Mouse (Mus musculus): ENCODE results near the gene Senp6. TPM values are rescaled to one million over a fixed set of nuclear protein-coding genes. Genes with fewer than 3 reads are reported as not detected.

Senp6 gene
- polyA plus RNA-seq, 1 experiment from 2014 or later, result 48.4 TPM

DNA sequence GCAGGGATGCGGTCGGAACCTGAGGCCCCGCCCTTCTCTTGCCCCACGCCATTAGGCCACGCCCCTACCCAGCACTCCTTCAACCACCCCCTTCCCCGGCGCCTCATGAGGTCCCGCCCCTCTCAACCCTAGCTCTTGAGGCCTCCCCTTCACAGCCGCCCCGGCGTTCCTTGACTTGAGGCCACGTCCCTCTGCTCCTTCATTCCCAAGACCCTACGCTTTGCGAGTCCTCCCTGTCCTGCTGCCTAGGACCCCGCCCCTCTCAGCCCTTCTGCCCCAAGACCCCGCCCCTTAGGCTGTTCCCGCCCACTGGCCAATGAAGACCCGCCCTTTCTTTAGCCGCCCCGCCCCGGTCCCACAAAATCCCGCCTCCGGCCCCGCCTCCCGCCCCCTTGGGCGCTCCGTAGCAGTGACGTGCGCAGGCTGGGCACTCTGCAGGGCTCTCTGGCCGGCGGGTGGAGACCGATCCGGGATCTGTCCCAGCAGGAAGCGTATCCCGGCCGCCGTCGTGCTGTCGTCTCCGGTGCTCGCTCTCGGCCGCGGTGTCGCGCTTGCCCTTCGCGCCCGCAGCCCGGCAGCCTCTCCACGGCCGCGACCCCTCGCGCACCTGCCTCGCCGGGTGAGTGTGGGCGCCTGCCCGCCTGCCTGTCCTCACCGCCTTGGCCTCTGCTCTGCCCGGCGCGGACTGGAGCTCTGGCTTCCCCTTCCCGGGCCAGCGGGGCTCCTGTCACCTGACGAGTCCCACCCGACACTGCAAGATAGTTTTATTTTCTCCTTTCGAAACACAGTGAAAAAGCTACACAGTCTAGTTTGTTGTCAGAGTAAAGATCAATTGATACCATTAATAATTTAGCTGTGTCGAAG, 98.1 kb downstream of the Senp6 start, which contains the start of gene Myo6:
TSS of gene Myo6 (plus strand) at position 421 of the 864 bp plus-strand sequence.
- peak; percentile 96 for DNase-seq (ENCODE audit: extremely low spot score, low spot score)
- WGBS, result under 1% methylated on average over 68 of the region's 69 CpGs
- Histone ChIP-seq H3K27me3 (ENCODE audit: poor library complexity, severe bottlenecking) (peaks cover 26% of the 10 kb centered on the region), H3K4me3 (peak within 1 kb of the TSS; percentile 85), H3K9me3 (no peaks in the 10 kb centered on the region), H3K4me1 (peaks cover 13% of the 10 kb centered on the region), H3K27ac (peak within 1 kb of the TSS; percentile 84), H3K36me3 (replicated peaks) (no peaks in the 10 kb centered on the region)

DNA sequence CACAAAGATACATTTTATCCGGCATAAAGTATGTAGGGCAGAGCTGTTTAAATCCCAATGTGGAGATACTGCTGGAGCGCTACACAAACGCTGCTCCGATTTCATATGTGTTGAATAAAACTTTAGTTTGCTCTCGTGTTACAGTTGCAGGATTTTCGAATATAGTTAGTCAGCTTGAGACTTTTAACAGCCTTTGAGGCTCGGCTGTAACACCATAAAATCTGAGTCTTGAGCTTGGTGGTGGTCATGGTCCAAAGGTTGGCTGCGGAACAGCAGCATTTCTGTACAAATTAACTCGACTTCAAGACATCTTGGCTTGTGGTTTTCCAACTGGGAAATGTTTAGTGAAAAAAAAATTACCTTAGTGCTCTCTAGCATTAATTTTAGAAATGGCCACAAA, 99.0 kb downstream of the Senp6 start:
- Histone ChIP-seq H3K4me1 (peaks cover 13% of the 10 kb centered on the region), H3K36me3 (replicated peaks) (no peaks in the 10 kb centered on the region), H3K27me3 (ENCODE audit: poor library complexity, severe bottlenecking) (peaks cover 26% of the 10 kb centered on the region), H3K9me3 (no peaks in the 10 kb centered on the region), H3K4me3 (peak overlapping the region; percentile 85), H3K27ac (no peak overlapping the region)
- DNase-seq (ENCODE audit: extremely low spot score, low spot score), result no peak
- 63% methylated on average over 9 of the region's 9 CpGs for WGBS

DNA sequence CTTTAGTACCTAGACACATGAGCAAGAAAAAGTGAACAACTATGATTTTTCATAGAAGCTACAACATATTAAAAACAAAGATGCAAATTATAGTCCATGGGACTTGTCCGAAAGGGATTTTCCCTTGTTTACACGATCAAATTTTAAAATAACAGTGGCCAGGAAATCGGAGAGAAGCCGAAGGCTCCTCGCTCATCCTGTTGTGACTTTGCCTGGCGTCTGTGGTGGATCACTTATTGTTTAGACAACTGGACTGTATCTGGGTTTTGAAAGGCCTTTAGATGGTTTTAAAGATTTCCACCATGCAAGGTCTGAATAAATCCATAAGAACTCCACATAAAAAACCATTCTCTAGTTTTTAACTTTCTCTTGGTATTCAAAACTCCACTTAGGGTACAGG, 99.7 kb downstream of the Senp6 start:
- H3K9me3 ChIP-seq, result no peaks in the 10 kb centered on the region
- 76% methylated on average over 6 of the region's 6 CpGs for WGBS
- H3K4me3 ChIP-seq, result no peak overlapping the region
- H3K27me3 ChIP-seq (ENCODE audit: poor library complexity, severe bottlenecking), result peaks cover 26% of the 10 kb centered on the region
- no peaks in the 10 kb centered on the region for H3K36me3 ChIP-seq (replicated peaks)
- H3K27ac ChIP-seq, result no peak overlapping the region
- DNase-seq (ENCODE audit: extremely low spot score, low spot score), result no peak
- H3K4me1 ChIP-seq, result peaks cover 13% of the 10 kb centered on the region

DNA sequence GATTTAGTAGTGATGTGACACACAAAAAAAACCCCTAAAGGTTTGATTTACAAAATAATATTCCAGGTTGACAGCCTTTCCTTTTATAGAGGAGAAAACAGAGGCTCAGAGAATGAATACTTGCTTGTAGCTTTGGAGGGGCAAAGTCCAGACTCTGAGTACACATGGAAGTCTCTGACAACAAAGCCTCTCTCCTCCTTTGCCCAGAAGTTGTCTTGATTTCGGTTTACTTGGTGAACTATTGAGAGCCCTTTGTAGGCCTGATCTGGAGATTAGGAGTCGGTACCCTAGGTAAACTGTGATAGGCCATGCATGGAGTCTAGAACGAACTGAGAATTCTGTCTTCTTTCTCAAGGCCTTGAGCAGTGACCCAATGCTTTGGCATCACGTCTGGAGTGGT, 100.4 kb downstream of the Senp6 start:
- DNase-seq (ENCODE audit: extremely low spot score, low spot score), result no peak
- H3K9me3 ChIP-seq, result no peaks in the 10 kb centered on the region
- no peak overlapping the region for H3K27ac ChIP-seq
- WGBS, result 76% methylated on average over 4 of the region's 4 CpGs
- H3K4me3 ChIP-seq, result no peak overlapping the region
- H3K36me3 ChIP-seq (replicated peaks), result no peaks in the 10 kb centered on the region
- H3K27me3 ChIP-seq (ENCODE audit: poor library complexity, severe bottlenecking), result peaks cover 26% of the 10 kb centered on the region
- peaks cover 13% of the 10 kb centered on the region for H3K4me1 ChIP-seq

DNA sequence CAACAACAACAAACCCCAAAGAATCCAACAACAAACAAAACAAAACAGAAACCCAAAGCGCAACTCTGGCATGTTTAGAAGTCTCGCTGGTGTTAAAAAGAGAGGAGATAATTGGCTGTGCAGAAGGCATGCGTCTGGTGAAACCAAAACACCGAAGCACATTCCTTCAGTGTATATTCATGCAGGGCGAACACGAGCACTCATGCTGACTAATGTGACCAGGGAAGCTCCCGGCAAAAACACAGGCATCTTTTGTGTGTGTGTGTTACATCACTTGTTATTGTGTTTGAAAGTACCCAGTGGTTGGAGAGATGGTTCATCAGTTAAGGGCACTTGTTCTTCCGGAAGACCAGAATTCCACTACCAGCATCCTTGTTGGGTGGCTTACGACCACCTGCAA, 102.8 kb downstream of the Senp6 start:
- no peaks in the 10 kb centered on the region for H3K9me3 ChIP-seq
- no peak for DNase-seq (ENCODE audit: extremely low spot score, low spot score)
- H3K4me3 ChIP-seq, result no peak overlapping the region
- no peak overlapping the region for H3K27ac ChIP-seq
- peaks cover 11% of the 10 kb centered on the region for H3K27me3 ChIP-seq (ENCODE audit: poor library complexity, severe bottlenecking)
- H3K36me3 ChIP-seq (replicated peaks), result no peaks in the 10 kb centered on the region
- WGBS, result 88% methylated on average over 9 of the region's 9 CpGs
- H3K4me1 ChIP-seq, result peaks cover 26% of the 10 kb centered on the region

DNA sequence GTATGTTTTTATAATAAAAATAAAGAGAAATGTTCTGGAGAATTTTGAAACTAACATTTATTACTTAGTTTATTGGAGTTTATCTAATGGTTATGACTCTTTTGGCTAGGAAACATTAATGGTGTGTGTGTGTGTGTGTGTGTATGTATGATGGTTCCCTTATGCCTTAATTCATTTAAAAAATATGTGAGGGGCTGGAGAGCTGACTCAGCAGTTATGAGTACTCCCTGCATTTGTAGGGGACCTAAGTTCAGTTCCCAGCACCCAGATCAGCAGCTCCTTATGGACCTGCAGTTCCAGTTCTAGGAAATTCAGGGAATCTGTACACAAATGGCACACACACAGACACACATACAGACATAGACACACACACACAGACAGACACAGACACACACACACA, 104.5 kb downstream of the Senp6 start:
- Histone ChIP-seq H3K36me3 (replicated peaks) (no peaks in the 10 kb centered on the region), H3K9me3 (no peaks in the 10 kb centered on the region), H3K4me3 (no peak overlapping the region), H3K4me1 (peaks cover 17% of the 10 kb centered on the region), H3K27me3 (ENCODE audit: poor library complexity, severe bottlenecking) (peaks cover 3% of the 10 kb centered on the region; the same call in 1 of the 2 replicates), H3K27ac (no peak overlapping the region)
- DNase-seq (ENCODE audit: extremely low spot score, low spot score), result no peak

DNA sequence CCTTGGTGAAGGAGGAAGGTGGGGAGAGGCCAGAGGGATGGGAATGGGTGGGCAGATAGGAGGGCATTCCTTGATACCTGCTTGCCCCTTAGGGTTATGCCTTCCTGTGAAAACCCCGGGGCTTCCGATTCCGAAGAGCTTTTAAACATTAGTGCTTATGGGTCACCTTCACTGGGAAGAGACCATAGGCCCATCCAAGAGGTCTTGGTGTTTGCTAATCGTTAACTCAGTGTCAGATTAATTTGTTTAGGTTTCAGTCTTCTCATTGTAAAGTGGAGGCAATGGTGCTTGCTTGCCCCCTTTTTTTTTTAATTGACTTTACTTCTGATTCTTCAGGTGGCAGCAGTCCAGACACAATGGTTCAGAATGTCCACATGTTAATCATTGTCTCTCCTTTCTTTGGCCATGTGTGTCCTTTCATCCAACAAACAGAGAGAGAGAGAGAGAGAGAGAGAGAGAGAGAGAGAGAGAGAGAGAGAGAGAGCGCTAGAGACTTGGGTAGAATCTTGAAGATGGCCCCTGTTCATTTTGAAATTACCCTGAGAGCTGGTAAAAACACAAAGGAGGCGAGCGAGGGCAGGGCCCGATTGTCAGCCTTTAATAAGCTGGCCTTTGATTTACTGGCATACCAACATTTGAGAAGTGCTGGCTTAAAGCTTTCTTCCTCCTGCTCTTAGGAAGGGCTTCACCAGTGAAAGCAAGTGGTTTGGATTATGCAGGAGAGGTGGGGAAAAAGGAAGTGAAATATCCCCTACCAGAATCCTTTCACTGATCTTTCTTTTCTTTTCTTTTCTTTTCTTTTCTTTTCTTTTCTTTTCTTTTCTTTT, 105.9 kb downstream of the Senp6 start:
- Histone ChIP-seq H3K36me3 (replicated peaks) (no peaks in the 10 kb centered on the region), H3K27me3 (ENCODE audit: poor library complexity, severe bottlenecking) (no peaks in the 10 kb centered on the region), H3K27ac (no peak overlapping the region), H3K4me1 (peaks cover 17% of the 10 kb centered on the region), H3K4me3 (no peak overlapping the region), H3K9me3 (no peaks in the 10 kb centered on the region)
- no peak for DNase-seq (ENCODE audit: extremely low spot score, low spot score)
- 69% methylated on average over 8 of the region's 8 CpGs for WGBS

DNA sequence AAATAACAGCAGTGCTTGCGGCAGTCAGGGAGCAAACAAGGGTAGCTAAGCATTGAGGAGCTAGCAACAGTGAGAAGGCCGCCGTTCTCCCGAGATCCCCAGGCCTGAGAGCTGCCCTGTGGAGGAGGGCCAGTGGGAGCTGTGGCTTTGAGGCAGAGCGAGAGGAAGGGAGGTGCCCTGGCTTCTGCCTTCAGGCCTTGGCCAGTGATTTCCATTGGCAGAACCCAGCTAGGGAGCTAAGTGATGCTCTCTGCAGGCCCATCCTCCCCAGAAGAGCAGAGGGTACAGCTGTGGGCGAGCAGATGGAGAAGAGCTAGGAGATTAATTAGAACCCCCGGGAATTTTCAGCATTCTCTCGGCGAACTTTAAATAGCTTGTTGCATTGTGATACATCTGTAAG, 106.9 kb downstream of the Senp6 start:
- H3K4me1 ChIP-seq, result peaks cover 19% of the 10 kb centered on the region
- no peaks in the 10 kb centered on the region for H3K36me3 ChIP-seq (replicated peaks)
- no peaks in the 10 kb centered on the region for H3K9me3 ChIP-seq
- H3K4me3 ChIP-seq, result no peak overlapping the region
- peak overlapping the region; percentile 45; the same call in 1 of the 2 replicates for H3K27ac ChIP-seq
- DNase-seq (ENCODE audit: extremely low spot score, low spot score), result peak; percentile 22
- WGBS, result 48% methylated on average over 9 of the region's 9 CpGs
- H3K27me3 ChIP-seq (ENCODE audit: poor library complexity, severe bottlenecking), result no peaks in the 10 kb centered on the region

DNA sequence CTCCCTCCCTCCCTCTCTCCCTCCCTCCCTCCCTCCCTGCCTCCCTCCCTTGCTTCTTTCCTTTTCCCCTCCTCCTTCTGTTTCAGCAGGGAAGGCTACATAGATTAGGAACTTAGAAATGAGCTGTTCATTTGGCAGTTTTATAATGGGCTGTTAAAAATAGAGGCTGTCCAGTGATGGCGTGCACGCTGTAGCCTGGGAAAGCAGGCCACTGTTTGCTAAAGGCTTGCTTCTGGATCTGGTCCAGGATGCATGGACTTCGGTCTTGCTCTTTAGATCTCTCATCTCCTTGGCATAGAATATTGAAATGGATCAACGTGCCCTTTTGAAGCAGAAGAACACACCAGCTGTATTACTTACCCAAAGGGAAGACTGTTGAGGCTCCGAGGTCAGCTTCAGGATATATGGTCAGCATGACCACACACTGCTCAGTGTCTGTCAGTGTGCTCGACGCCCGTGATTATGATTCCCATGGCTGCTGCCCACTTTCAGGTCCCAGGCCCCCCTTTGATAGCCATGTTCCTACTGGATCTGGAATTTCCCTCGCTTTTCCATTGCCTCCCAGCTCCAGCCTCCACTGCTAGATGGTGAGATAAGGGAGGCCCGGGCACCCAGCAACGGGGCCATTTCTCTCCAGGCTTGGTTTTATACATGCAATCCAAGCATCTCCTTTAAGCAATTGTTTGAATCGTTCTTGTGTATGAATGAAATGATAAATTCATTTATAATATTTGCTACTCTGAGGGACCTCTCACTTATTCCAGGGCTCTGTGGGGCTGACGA, 110.2 kb downstream of the Senp6 start:
- H3K9me3 ChIP-seq, result no peaks in the 10 kb centered on the region
- peaks cover 25% of the 10 kb centered on the region for H3K4me1 ChIP-seq
- H3K36me3 ChIP-seq (replicated peaks), result no peaks in the 10 kb centered on the region
- no peak for DNase-seq (ENCODE audit: extremely low spot score, low spot score)
- no peak overlapping the region for H3K27ac ChIP-seq
- H3K4me3 ChIP-seq, result no peak overlapping the region
- no peaks in the 10 kb centered on the region for H3K27me3 ChIP-seq (ENCODE audit: poor library complexity, severe bottlenecking)
- WGBS, result 90% methylated on average over 13 of the region's 13 CpGs

DNA sequence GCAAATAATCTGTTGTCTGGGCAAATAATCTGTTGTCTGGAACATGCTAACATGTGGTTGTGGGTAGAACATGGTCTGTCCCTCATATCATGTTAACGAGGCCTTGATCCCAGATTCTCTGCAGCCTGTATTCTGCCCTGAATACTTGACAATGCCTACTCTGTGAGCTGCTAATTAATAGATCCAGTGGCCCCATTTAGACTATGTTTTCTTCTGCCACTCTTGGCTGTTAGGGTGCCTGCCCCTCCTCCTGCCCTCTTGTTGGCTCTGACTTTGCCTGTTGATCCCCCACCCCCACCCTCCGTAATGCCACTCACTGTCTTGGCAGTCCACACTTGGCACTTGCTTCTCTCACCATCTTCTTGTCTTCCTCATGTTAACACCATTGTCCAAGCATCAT, 112.0 kb downstream of the Senp6 start:
- no peaks in the 10 kb centered on the region for H3K36me3 ChIP-seq (replicated peaks)
- no peak for DNase-seq (ENCODE audit: extremely low spot score, low spot score)
- peaks cover 9% of the 10 kb centered on the region for H3K4me1 ChIP-seq
- 75% methylated on average over 2 of the region's 2 CpGs for WGBS
- H3K27me3 ChIP-seq (ENCODE audit: poor library complexity, severe bottlenecking), result no peaks in the 10 kb centered on the region
- no peak overlapping the region for H3K4me3 ChIP-seq
- no peaks in the 10 kb centered on the region for H3K9me3 ChIP-seq
- no peak overlapping the region for H3K27ac ChIP-seq

DNA sequence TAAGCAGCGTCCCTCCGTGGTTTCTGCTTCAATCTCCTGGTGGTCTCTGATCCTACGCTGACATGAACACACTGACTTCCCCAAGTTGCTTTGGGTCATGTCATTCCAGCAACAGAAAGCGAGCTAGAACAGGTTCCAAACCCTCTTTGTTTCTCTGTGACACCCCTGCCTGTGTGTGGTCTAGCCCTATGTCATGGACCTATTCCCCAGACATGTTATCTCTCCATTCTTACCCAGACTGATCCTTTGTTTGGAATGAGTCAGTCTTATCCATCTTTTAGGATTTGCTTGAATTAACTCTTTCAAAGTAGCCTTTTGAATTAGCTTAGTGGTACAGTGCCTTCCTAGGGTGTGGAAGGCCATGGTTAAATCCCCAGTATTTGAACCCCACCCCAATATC, 113.0 kb downstream of the Senp6 start:
- whole genome bisulfite sequencing, result 84% methylated on average over 4 of the region's 4 CpGs
- no peak overlapping the region for H3K4me3 ChIP-seq
- H3K27me3 ChIP-seq (ENCODE audit: poor library complexity, severe bottlenecking), result no peaks in the 10 kb centered on the region
- DNase-seq (ENCODE audit: extremely low spot score, low spot score), result no peak
- H3K36me3 ChIP-seq (replicated peaks), result no peaks in the 10 kb centered on the region
- peaks cover 11% of the 10 kb centered on the region; the same call in 1 of the 2 replicates for H3K4me1 ChIP-seq
- no peaks in the 10 kb centered on the region for H3K9me3 ChIP-seq
- no peak overlapping the region for H3K27ac ChIP-seq

DNA sequence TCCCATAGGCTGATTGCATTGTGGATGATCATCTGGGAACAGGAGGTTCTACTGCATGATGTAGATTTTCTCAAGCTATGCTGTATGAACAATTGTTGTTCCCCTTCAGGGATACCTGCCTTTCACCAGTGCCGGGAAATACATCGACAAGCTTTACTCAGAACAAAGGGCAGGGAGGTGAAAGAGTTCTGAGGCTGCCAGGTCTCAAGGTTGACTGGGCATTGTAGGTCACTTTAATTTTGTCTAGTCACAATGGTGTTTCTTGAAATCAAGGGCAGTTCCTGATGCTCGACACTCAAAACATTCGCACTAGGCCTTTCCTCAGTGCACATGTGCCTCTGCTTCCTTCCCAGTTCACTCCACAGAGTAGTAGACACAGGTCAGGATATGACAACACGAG, 114.1 kb downstream of the Senp6 start:
- 86% methylated on average over 5 of the region's 5 CpGs for WGBS
- no peak for DNase-seq (ENCODE audit: extremely low spot score, low spot score)
- Histone ChIP-seq H3K9me3 (no peaks in the 10 kb centered on the region), H3K4me1 (peaks cover 11% of the 10 kb centered on the region; the same call in 1 of the 2 replicates), H3K36me3 (replicated peaks) (no peaks in the 10 kb centered on the region), H3K27ac (no peak overlapping the region), H3K27me3 (ENCODE audit: poor library complexity, severe bottlenecking) (no peaks in the 10 kb centered on the region), H3K4me3 (no peak overlapping the region)

Measured in forebrain, embryonic 10.5 days (tissue).